Mouse (Mus musculus) bone marrow macrophage, adult 2 months (primary cell): ENCODE measurements around the gene Pgghg.

Experiments used
- CTCF ChIP-seq: IDR thresholded peaks from 2 replicates; pipeline ENCODE4 v1.5.1; 2012; ENCODE audit warnings: low read depth, mild to moderate bottlenecking, low read length, moderate library complexity
- POLR2A ChIP-seq: IDR thresholded peaks from 2 replicates; pipeline ENCODE4 v1.6.1; 2012; ENCODE audit warnings: mild to moderate bottlenecking, low read depth, low read length, borderline replicate concordance

- no peak for TF ChIP-seq POLR2A
- TF ChIP-seq CTCF, result no peak
These were observed 19.8 kb upstream of the Pgghg start for GRCm38 (mm10) chr7:140921225-140921975.
